Mouse (Mus musculus) MEL (cell line): ENCODE results near the gene Nudt21. TPM values are rescaled to one million over a fixed set of nuclear protein-coding genes. Genes with fewer than 3 reads are reported as not detected.

Experiments
- DNase-seq: peaks from one replicate; pipeline ENCODE4 v3.0.0; 2011; ENCODE audit warnings: low read depth, low spot score
- H3K27ac ChIP-seq: 2 replicates; pipeline ENCODE4 v1.5.1; 2012; ENCODE audit warnings: low read depth, mild to moderate bottlenecking, control low read depth, low read length, moderate library complexity; ENCODE audit not compliant: control insufficient read depth
- H3K27me3 ChIP-seq, 2 experiments: fragments of 150-350 bp in 1 of 2; sonication (generic) in 1 of 2; 2 replicates each; pipeline ENCODE4 v1.6.1; 2012; ENCODE audit warnings: low read length in 2 of 2, mild to moderate bottlenecking in 2 of 2, improper control_type of control experiment in 1 of 2, moderate library complexity in 1 of 2; ENCODE audit not compliant: insufficient read depth in 2 of 2, control insufficient read depth in 1 of 2
- H3K36me3 ChIP-seq, 2 experiments: 2 replicates each; pipeline ENCODE4 v1.6.1; 2012 to 2014; ENCODE audit warnings: low read length in 2 of 2, improper control_type of control experiment in 1 of 2, inconsistent platforms in 1 of 2, mild to moderate bottlenecking in 1 of 2; ENCODE audit not compliant: insufficient read depth in 2 of 2, control insufficient read depth in 1 of 2
- H3K4me1 ChIP-seq, 2 experiments: fragments of 150-350 bp in 1 of 2; sonication (generic) in 1 of 2; 2 replicates each; pipeline ENCODE4 v1.6.1; 2012; ENCODE audit warnings: low read length in 2 of 2, improper control_type of control experiment in 1 of 2, mild to moderate bottlenecking in 1 of 2; ENCODE audit not compliant: insufficient read depth in 2 of 2, control insufficient read depth in 1 of 2
- H3K4me3 ChIP-seq, 2 experiments: fragments of 150-350 bp in 1 of 2; sonication (generic) in 1 of 2; 2 replicates each; pipeline ENCODE4 v1.5.1; 2012; ENCODE audit warnings: low read depth in 2 of 2, low read length in 2 of 2, mild to moderate bottlenecking in 2 of 2, moderate library complexity in 2 of 2, control low read depth in 1 of 2, improper control_type of control experiment in 1 of 2; ENCODE audit not compliant: control insufficient read depth in 1 of 2, insufficient read depth in 1 of 2
- H3K79me2 ChIP-seq: 2 replicates; pipeline ENCODE4 v1.6.1; 2012; ENCODE audit warnings: mild to moderate bottlenecking, low read length, moderate library complexity; ENCODE audit not compliant: control insufficient read depth, poor library complexity, insufficient read depth
- H3K9ac ChIP-seq: 2 replicates; pipeline ENCODE4 v1.6.1; 2012; ENCODE audit warnings: low read depth, mild to moderate bottlenecking, control low read depth, low read length, moderate library complexity; ENCODE audit not compliant: control insufficient read depth, poor library complexity, severe bottlenecking
- H3K9me3 ChIP-seq: fragments of 150-350 bp; sonication (generic); replicated peaks from 2 replicates; pipeline ENCODE4 v1.6.1; 2012; ENCODE audit warnings: mild to moderate bottlenecking, low read length, improper control_type of control experiment, moderate library complexity; ENCODE audit not compliant: insufficient read depth
- CHD1 ChIP-seq: IDR thresholded peaks from 2 replicates; pipeline ENCODE4 v1.6.1; 2012; ENCODE audit warnings: low read depth, mild to moderate bottlenecking, inconsistent platforms, low read length, improper control_type of control experiment
- CTCF ChIP-seq, 3 experiments: IDR thresholded peaks in 2 of 3; conservative IDR thresholded peaks in 1 of 3; 2 replicates each; pipeline ENCODE4 v1.5.1; 2011 to 2012; ENCODE audit warnings: low read length in 3 of 3, low read depth in 2 of 3, mild to moderate bottlenecking in 2 of 3, improper control_type of control experiment in 1 of 3, inconsistent platforms in 1 of 3, mixed read lengths in 1 of 3, moderate library complexity in 1 of 3; ENCODE audit not compliant: control insufficient read depth in 1 of 3, insufficient read depth in 1 of 3, poor library complexity in 1 of 3, severe bottlenecking in 1 of 3
- GABPA ChIP-seq: IDR thresholded peaks from 2 replicates; pipeline ENCODE4 v1.6.1; 2012; ENCODE audit warnings: low read depth, mild to moderate bottlenecking, inconsistent platforms, low read length, improper control_type of control experiment, moderate library complexity
- GATA1 ChIP-seq: IDR thresholded peaks from 2 replicates; pipeline ENCODE4 v1.6.1; 2011; ENCODE audit warnings: low read depth, low read length, improper control_type of control experiment
- HCFC1 ChIP-seq: IDR thresholded peaks from 2 replicates; pipeline ENCODE4 v1.6.1; 2012; ENCODE audit warnings: low read depth, mild to moderate bottlenecking, inconsistent platforms, low read length, improper control_type of control experiment, moderate library complexity
- MAFK ChIP-seq: IDR thresholded peaks from 2 replicates; pipeline ENCODE4 v1.6.1; 2011; ENCODE audit warnings: low read depth, mild to moderate bottlenecking, low read length, improper control_type of control experiment, borderline replicate concordance
- MYB ChIP-seq: IDR thresholded peaks from 2 replicates; pipeline ENCODE4 v1.6.1; 2011; ENCODE audit warnings: mild to moderate bottlenecking, low read depth, low read length, improper control_type of control experiment
- MYC ChIP-seq: IDR thresholded peaks from 2 replicates; pipeline ENCODE4 v1.6.1; 2011; ENCODE audit warnings: low read depth, mild to moderate bottlenecking, low read length, improper control_type of control experiment, moderate library complexity
- POLR2A ChIP-seq, 2 experiments: IDR thresholded peaks; 2 replicates each; pipeline ENCODE4 v1.6.1; 2011 to 2012; ENCODE audit warnings: low read length in 2 of 2, mild to moderate bottlenecking in 2 of 2, control low read depth in 1 of 2, improper control_type of control experiment in 1 of 2, low read depth in 1 of 2, moderate library complexity in 1 of 2; ENCODE audit not compliant: control insufficient read depth in 1 of 2, insufficient read depth in 1 of 2, poor library complexity in 1 of 2
- POLR2AphosphoS5 ChIP-seq: IDR thresholded peaks from 2 replicates; pipeline ENCODE4 v1.6.1; 2012; ENCODE audit warnings: low read depth, borderline replicate concordance, mild to moderate bottlenecking, inconsistent platforms, low read length, moderate library complexity, mixed read lengths
- SMC3 ChIP-seq: IDR thresholded peaks from 2 replicates; pipeline ENCODE4 v1.6.1; 2011; ENCODE audit warnings: low read depth, low read length, improper control_type of control experiment
- TAL1 ChIP-seq: IDR thresholded peaks from 2 replicates; pipeline ENCODE4 v1.6.1; 2012; ENCODE audit warnings: mild to moderate bottlenecking, inconsistent platforms, low read length, moderate library complexity, mixed read lengths
- USF1 ChIP-seq: IDR thresholded peaks from 2 replicates; pipeline ENCODE4 v1.6.1; 2014; ENCODE audit warnings: low read depth, mild to moderate bottlenecking, inconsistent platforms, low read length, improper control_type of control experiment, moderate library complexity
- USF2 ChIP-seq, 2 experiments: IDR thresholded peaks; 2 replicates each; pipeline ENCODE4 v1.6.1; 2011 to 2012; ENCODE audit warnings: improper control_type of control experiment in 2 of 2, low read length in 2 of 2, borderline replicate concordance in 1 of 2, inconsistent platforms in 1 of 2, low read depth in 1 of 2, mild to moderate bottlenecking in 1 of 2; ENCODE audit not compliant: insufficient read depth in 1 of 2
- ZC3H11A ChIP-seq: IDR thresholded peaks from 2 replicates; pipeline ENCODE4 v1.6.1; 2012; ENCODE audit warnings: low read depth, mild to moderate bottlenecking, inconsistent platforms, low read length, improper control_type of control experiment
- ZMIZ1 ChIP-seq: IDR thresholded peaks from 2 replicates; pipeline ENCODE4 v1.6.1; 2012; ENCODE audit warnings: low read depth, mild to moderate bottlenecking, inconsistent platforms, low read length, improper control_type of control experiment, moderate library complexity
- polyA plus RNA-seq, 2 experiments: library from polyadenylated mRNA; stranded (reverse) in 1 of 2; unstranded in 1 of 2; fragments of >175 nt in 1 of 2; fragments of >200 nt in 1 of 2; gene quantifications; 2 replicates each; pipeline versions ENCODE4 v1.2.1 to v1.2.4; 2012; ENCODE audit warnings: low replicate concordance in 2 of 2, low read depth in 1 of 2; ENCODE audit not compliant: insufficient read length in 2 of 2, insufficient read depth in 1 of 2, missing spikeins in 1 of 2
- total RNA-seq: library from RNA; depleted of rRNA; stranded (reverse); fragments of 300-350 nt; gene quantifications from 2 replicates; pipeline ENCODE4 v1.2.3, GENCODE M21; 2012

Nudt21 gene
- total and polyA plus RNA-seq, 3 experiments, result 118 to 157 TPM; not detected in 1

DNA sequence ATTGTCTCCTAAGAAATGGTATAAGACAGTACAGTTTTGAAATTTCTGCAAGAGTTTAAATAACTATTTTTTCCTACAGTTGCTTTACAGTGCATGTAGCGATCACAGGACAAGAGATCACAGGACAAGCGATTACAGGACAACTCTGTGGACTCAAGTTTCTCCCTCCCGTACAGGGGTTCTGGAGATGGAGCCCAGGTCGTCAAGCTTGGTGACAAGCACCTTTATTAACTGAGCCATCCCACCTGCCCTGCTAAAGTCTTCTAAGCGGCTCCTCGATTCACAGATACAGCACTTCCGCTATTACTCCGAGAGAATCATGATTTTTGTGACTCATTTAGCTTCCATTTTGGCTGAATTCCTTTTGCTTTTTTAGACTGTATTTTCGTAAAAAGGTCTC is 7.1 kb downstream of the Nudt21 start:
- Histone ChIP-seq H3K9ac (no peak overlapping the region), H3K36me3 (peaks cover 20 to 53% of the 10 kb centered on the region in 2 experiments), H3K27me3 (no peaks in the 10 kb centered on the region), H3K9me3 (no peaks in the 10 kb centered on the region), H3K4me3 (no peak overlapping the region), H3K4me1 (peaks cover 7 to 11% of the 10 kb centered on the region in 2 experiments), H3K27ac (no peak overlapping the region), H3K79me2 (peaks cover 25% of the 10 kb centered on the region)
- TF ChIP-seq MAFK (no peak), CTCF (IDR thresholded peaks at IDR 0.05 in 2 of 3, conservative IDR thresholded peaks at IDR 0.05 in 1 of 3; ENCODE audit: control insufficient read depth in 1 of 3, insufficient read depth in 1 of 3, low read depth in 2 of 3, low read length in 3 of 3, poor library complexity in 1 of 3, severe bottlenecking in 1 of 3) (no peak), GATA1 (no peak), CHD1 (no peak), SMC3 (no peak), ZC3H11A (no peak), HCFC1 (no peak), GABPA (no peak), ZMIZ1 (no peak)
- no peak for DNase-seq

- H3K4me3 ChIP-seq, result no peak overlapping the region
- H3K79me2 ChIP-seq, result no peaks in the 10 kb centered on the region
- H3K9me3 ChIP-seq, result no peaks in the 10 kb centered on the region
- no peak for TF ChIP-seq HCFC1
- TF ChIP-seq POLR2AphosphoS5, result no peak
- TF ChIP-seq MYC, result no peak
- no peak for TF ChIP-seq SMC3
- no peak for TF ChIP-seq POLR2A (IDR thresholded peaks at IDR 0.05; ENCODE audit: control insufficient read depth in 1 of 2, insufficient read depth in 1 of 2, low read depth in 1 of 2, low read length in 2 of 2, poor library complexity in 1 of 2)
- TF ChIP-seq USF2 (IDR thresholded peaks at IDR 0.05; ENCODE audit: borderline replicate concordance in 1 of 2, insufficient read depth in 1 of 2, low read depth in 1 of 2, low read length in 2 of 2), result no peak
- no peak for TF ChIP-seq MYB
- TF ChIP-seq USF1, result no peak
- no peak for TF ChIP-seq TAL1
- H3K9ac ChIP-seq, result no peak overlapping the region
- H3K4me1 ChIP-seq, result no peaks in the 10 kb centered on the region
- H3K36me3 ChIP-seq, result peaks cover 0 to 48% of the 10 kb centered on the region in 2 experiments; a peak in 2 of 4 replicates
- no peak overlapping the region for H3K27ac ChIP-seq
- no peaks in the 10 kb centered on the region for H3K27me3 ChIP-seq
- no peak for DNase-seq
Measured at GRCm38 (mm10) chr8:94023916-94024315, 12.9 kb downstream of the Nudt21 start.
